7 mouse cellular contexts compared by ENCODE assay signal in genomic region chr12:113795876-113796275, GRCm38 (mm10).
DNase-seq lines count a peak whose midpoint lies in the region; ATAC-seq and TF ChIP-seq lines count a peak whose summit lies in the region.
"Not testable (repeated sequence)": the region's sequence is repeated elsewhere in the genome, so short reads cannot be mapped to it uniquely, and the experiment has no call there.

No protein-coding gene starts in this region.

- ATAC-seq in intestine, postnatal 0 days, result not testable (repeated sequence)

- not testable (repeated sequence) for H3K9me3 ChIP-seq in ES-E14 (ENCODE audit: control insufficient read depth, insufficient read depth, low read depth, low read length); intestine, postnatal 0 days (ENCODE audit: control insufficient read depth); limb, embryonic 10.5 days (replicated peaks)
- H3K9me3 ChIP-seq in embryonic facial prominence, embryonic 10.5 days, result peaks cover 26% of the 10 kb centered on the region

- TF ChIP-seq CTCF in intestine, postnatal 0 days (IDR thresholded peaks at IDR 0.05; ENCODE audit: low read depth), result peak; percentile 61
- peak; percentile 44; the same call in 1 of the 2 replicates for TF ChIP-seq CTCF in testis, adult 2 months (IDR thresholded peaks at IDR 0.05; ENCODE audit: control insufficient read depth, insufficient read depth, insufficient replicate concordance, low read depth, low read length)

- 3% methylated on average over 1 of the region's 1 CpGs for WGBS in embryonic facial prominence, embryonic 10.5 days
- WGBS in intestine, postnatal 0 days, result 0% methylated on average over 1 of the region's 1 CpGs
- 0% methylated on average over 1 of the region's 1 CpGs for WGBS in limb, embryonic 10.5 days

- in situ Hi-C loops in ES-E14 (cut with MboI; ENCODE audit: low sequenced_read_pairs in 2 of 2, unreplicated experiment in 2 of 2), result loop anchor here in 1 of 2 experiments (25.0 kb wide), 1 partner anchor 184 kb away; no protein-coding TSS in a partner anchor

- not testable (repeated sequence) for H3K9ac ChIP-seq in ES-E14 (ENCODE audit: insufficient read depth, low read depth, low read length, poor library complexity, severe bottlenecking); intestine, postnatal 0 days (ENCODE audit: low read depth, low read length)

- H3K36me3 ChIP-seq in ES-E14 (ENCODE audit: control insufficient read depth, insufficient read depth, low read length, poor library complexity, severe bottlenecking); embryonic facial prominence, embryonic 10.5 days (replicated peaks); intestine, postnatal 0 days (ENCODE audit: control insufficient read depth, insufficient read depth); limb, embryonic 10.5 days; testis, adult 2 months (ENCODE audit: control insufficient read depth, insufficient read depth, low read length): not testable (repeated sequence)

- DNase-seq in ES-E14 (ENCODE audit: low read depth, low spot score), result peak; percentile 51
- DNase-seq in adrenal gland, postnatal 36 days, result peak; percentile 20 to 23
- peak; percentile 10 for DNase-seq in embryonic facial prominence, embryonic 10.5 days (ENCODE audit: low spot score)
- DNase-seq in limb, embryonic 10.5 days (ENCODE audit: low spot score), result peak; percentile 39
- DNase-seq in mesoderm, embryonic 11.5 days (ENCODE audit: low read depth, low spot score), result peak; percentile 28

- not testable (repeated sequence) for H3K4me2 ChIP-seq in intestine, postnatal 0 days (replicated peaks; ENCODE audit: low read depth)

- H3K27ac ChIP-seq in ES-E14 (ENCODE audit: insufficient read depth, low read depth, low read length, poor library complexity, severe bottlenecking); embryonic facial prominence, embryonic 10.5 days (replicated peaks); intestine, postnatal 0 days (ENCODE audit: low read depth, low read length); limb, embryonic 10.5 days; testis, adult 2 months (ENCODE audit: control insufficient read depth, insufficient read depth, low read depth, low read length): not testable (repeated sequence)

- H3K4me3 ChIP-seq in ES-E14 (ENCODE audit: insufficient read depth in 1 of 2, low read depth in 1 of 2, low read length in 2 of 2, poor library complexity in 1 of 2, severe bottlenecking in 1 of 2); embryonic facial prominence, embryonic 10.5 days; intestine, postnatal 0 days (ENCODE audit: low read depth, low read length); limb, embryonic 10.5 days; testis, adult 2 months (ENCODE audit: control insufficient read depth, low read depth, low read length): not testable (repeated sequence)

- TF ChIP-seq POLR2A in testis, adult 2 months (IDR thresholded peaks at IDR 0.05; ENCODE audit: control insufficient read depth, low read depth, low read length), result not testable (repeated sequence)

- H3K4me1 ChIP-seq in ES-E14 (ENCODE audit: control insufficient read depth in 2 of 2, insufficient read depth in 2 of 2, low read length in 2 of 2, poor library complexity in 1 of 2); embryonic facial prominence, embryonic 10.5 days; intestine, postnatal 0 days (replicated peaks; ENCODE audit: control insufficient read depth, insufficient read depth, low read length); limb, embryonic 10.5 days; testis, adult 2 months (ENCODE audit: control insufficient read depth, insufficient read depth, low read length): not testable (repeated sequence)

- not testable (repeated sequence) for H3K27me3 ChIP-seq in embryonic facial prominence, embryonic 10.5 days (replicated peaks; ENCODE audit: low read depth, poor library complexity, severe bottlenecking); intestine, postnatal 0 days (replicated peaks; ENCODE audit: control insufficient read depth, insufficient read depth, low read length); limb, embryonic 10.5 days (ENCODE audit: low read depth, poor library complexity, severe bottlenecking); testis, adult 2 months (ENCODE audit: control insufficient read depth, insufficient read depth, low read length)
